Mouse (Mus musculus) embryonic facial prominence, embryonic 15.5 days (tissue): ENCODE data around the gene Crb1. TPM values are rescaled to one million over a fixed set of nuclear protein-coding genes. Genes with fewer than 3 reads are reported as not detected.

Experiments
- ATAC-seq: fragments of 200-750 bp; cut with Nextera tagmentation; 2 replicates; pipeline ENCODE4 v1.8.0; 2017; ENCODE audit warnings: low read depth, moderate TSS enrichment; ENCODE audit not compliant: insufficient number of reproducible peaks, low FRiP score, low TSS enrichment
- H3K27ac ChIP-seq: fragments of 300-500 bp; sonication (generic); replicated peaks from 2 replicates; pipeline ENCODE4 v1.5.1; 2015; ENCODE audit warnings: mild to moderate bottlenecking, inconsistent platforms
- H3K27me3 ChIP-seq: fragments of 300-500 bp; sonication (generic); 2 replicates; pipeline ENCODE4 v1.6.1; 2015; ENCODE audit warnings: inconsistent platforms
- H3K36me3 ChIP-seq: fragments of 300-500 bp; sonication (generic); 2 replicates; pipeline ENCODE4 v1.6.1; 2015; ENCODE audit warnings: mild to moderate bottlenecking, inconsistent platforms
- H3K4me1 ChIP-seq: fragments of 300-500 bp; sonication (generic); 2 replicates; pipeline ENCODE4 v1.6.1; 2015; ENCODE audit warnings: inconsistent platforms
- H3K4me2 ChIP-seq: fragments of 300-500 bp; sonication (generic); replicated peaks from 2 replicates; pipeline ENCODE4 v1.6.1; 2015; ENCODE audit warnings: mild to moderate bottlenecking, inconsistent platforms
- H3K4me3 ChIP-seq: fragments of 300-500 bp; sonication (generic); replicated peaks from 2 replicates; pipeline ENCODE4 v1.5.1; 2015; ENCODE audit warnings: mild to moderate bottlenecking, inconsistent platforms
- H3K9ac ChIP-seq: fragments of 300-500 bp; sonication (generic); 2 replicates; pipeline ENCODE4 v1.6.1; 2015; ENCODE audit warnings: inconsistent platforms
- H3K9me3 ChIP-seq: fragments of 300-500 bp; sonication (generic); replicated peaks from 2 replicates; pipeline ENCODE4 v1.6.1; 2016; ENCODE audit warnings: inconsistent platforms
- WGBS: fragments of 180-500 bp; shearing (Covaris S2); methylation state at CpG from one replicate; pipeline ENCODE4 v1.1.7; 2015; 5-methylcytosine and 5-hydroxymethylcytosine counted together
- polyA plus RNA-seq: library from polyadenylated mRNA; unstranded; fragments of >200 nt; fragmentation: Nextera tagmentation; extraction: Ambion mirVana; gene quantifications from 2 replicates; pipeline ENCODE4 v1.2.1, GENCODE M21; 2015

Gene Crb1
- polyA plus RNA-seq, 1 experiment from 2014 or later: not detected

DNA sequence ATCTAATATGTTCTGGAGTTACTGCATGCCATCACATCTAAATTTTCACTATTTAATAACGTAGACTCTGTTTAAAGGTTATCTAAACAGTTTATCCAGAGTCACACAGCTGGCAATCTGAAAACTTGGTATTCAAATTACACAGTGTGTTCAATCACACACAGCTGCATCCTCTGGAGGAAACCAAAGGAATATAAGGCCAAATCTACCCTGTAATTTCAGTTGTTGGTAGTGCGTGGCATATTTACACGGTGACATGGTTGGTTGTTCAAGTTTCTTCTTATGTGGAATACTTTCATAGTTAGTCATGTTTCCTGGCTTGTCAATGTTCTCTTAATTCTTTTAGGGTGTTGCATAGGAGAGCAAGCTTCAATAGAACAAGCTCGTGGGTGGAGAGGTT, 166.4 kb downstream of the Crb1 start:
- 47% methylated on average over 4 of the region's 4 CpGs for WGBS
- Histone ChIP-seq H3K4me2 (no peak overlapping the region), H3K9me3 (no peaks in the 10 kb centered on the region), H3K36me3 (no peaks in the 10 kb centered on the region), H3K27me3 (no peaks in the 10 kb centered on the region), H3K4me3 (no peak overlapping the region), H3K4me1 (no peaks in the 10 kb centered on the region), H3K27ac (no peak overlapping the region), H3K9ac (no peak overlapping the region)
- peak; percentile 63; the same call in 1 of the 2 replicates for ATAC-seq

DNA sequence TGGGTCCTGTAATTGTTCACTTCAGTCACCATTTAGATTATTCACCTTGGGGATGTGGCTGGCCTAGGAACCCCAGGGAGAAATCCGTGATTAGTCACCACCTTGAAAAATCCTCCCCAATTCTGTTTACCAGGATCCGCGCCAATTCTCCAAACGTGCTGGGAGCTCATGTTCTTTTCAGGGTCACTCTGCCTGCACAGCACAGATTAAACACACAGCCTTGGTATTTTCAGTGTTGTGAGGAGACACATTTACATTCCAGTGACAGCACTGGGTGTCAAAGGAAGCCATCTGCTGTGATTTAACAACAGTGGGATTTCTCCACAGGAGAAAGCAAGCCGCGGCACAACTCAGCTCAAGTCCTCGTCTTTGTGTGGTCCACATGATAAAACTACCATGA, 167.1 kb downstream of the Crb1 start:
- WGBS: 33% methylated on average over 7 of the region's 7 CpGs
- H3K9ac ChIP-seq: no peak overlapping the region
- no peak overlapping the region for H3K4me2 ChIP-seq
- H3K4me3 ChIP-seq: no peak overlapping the region
- H3K27ac ChIP-seq: no peak overlapping the region
- ATAC-seq: no peak
- no peaks in the 10 kb centered on the region for H3K27me3 ChIP-seq
- no peaks in the 10 kb centered on the region for H3K36me3 ChIP-seq
- no peaks in the 10 kb centered on the region for H3K4me1 ChIP-seq
- H3K9me3 ChIP-seq: no peaks in the 10 kb centered on the region

DNA sequence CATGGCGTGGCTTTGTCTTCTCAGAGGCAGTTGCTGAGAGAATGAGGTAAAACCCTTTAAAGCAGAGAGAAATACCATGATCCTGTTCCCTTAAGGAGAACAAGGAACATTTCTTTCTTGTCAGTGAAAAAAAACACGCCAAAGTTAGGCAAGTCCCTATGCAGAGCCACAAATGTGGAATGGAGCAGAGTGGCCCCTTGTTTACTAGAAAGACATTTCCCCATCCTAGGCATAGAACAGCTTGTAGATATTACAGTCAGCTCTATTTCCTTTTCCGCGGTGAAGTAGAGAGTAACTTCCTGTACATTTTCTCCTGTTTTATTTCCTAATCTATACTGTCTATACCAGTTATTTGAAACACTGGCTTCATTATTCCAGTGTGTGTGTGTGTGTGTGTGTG, 170.6 kb downstream of the Crb1 start:
- H3K27ac ChIP-seq: no peak overlapping the region
- H3K27me3 ChIP-seq: no peaks in the 10 kb centered on the region
- no peak for ATAC-seq
- H3K9ac ChIP-seq: no peak overlapping the region
- no peaks in the 10 kb centered on the region for H3K36me3 ChIP-seq
- H3K4me1 ChIP-seq: no peaks in the 10 kb centered on the region
- H3K4me2 ChIP-seq: no peak overlapping the region
- 60% methylated on average over 4 of the region's 4 CpGs for WGBS
- H3K9me3 ChIP-seq: no peaks in the 10 kb centered on the region
- H3K4me3 ChIP-seq: no peak overlapping the region

DNA sequence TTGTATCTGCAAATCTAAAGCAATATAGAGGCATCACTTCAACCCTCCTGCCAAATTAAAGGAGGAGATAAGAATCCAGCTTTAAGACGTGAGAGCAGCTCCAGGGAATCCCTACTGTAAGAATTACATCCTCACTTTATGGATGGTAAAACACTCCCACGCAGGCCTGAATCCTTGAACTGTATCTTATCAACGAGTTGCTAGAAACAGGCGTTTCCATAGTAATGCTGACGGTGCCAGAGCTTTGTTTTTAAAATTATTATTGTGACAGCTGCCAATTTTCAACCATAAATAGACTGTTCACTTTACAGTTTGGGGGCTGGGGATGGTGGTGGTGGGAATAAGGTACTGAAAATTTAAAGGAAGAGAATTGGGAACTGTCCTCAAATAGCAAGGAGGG, 173.9 kb downstream of the Crb1 start:
- WGBS: 64% methylated on average over 5 of the region's 5 CpGs
- H3K4me3 ChIP-seq: no peak overlapping the region
- no peak overlapping the region for H3K27ac ChIP-seq
- no peaks in the 10 kb centered on the region for H3K36me3 ChIP-seq
- ATAC-seq: no peak
- H3K9me3 ChIP-seq: no peaks in the 10 kb centered on the region
- H3K4me2 ChIP-seq: no peak overlapping the region
- H3K4me1 ChIP-seq: no peaks in the 10 kb centered on the region
- no peak overlapping the region for H3K9ac ChIP-seq
- H3K27me3 ChIP-seq: no peaks in the 10 kb centered on the region

DNA sequence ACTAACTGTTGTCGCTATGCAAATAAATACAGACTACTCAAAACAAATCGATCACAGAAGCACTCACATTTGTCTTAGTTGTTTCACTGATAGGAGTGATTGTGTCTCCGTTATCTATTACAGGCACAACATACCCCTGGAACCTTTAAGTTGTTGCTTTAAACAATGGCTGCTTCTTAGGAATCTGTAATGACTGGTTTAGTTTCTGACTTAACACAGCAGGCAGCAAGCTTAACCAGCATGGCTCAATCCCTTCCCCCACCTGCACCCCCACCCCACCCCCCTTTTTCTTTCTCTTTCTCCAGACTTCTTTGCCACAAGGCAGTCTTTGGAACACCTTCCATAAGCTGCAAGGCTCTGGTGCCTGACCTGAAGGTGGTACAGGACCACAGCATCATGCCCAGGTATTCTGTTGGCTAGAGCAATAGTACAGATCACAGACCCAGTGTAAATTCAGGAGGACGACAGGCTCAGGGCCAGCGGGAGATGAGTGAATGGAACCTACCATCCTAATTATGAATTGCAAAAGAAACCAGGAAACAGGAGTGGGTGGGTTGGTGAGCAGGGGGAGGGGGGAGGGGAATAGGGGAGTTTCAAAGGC, 182.4 kb downstream of the Crb1 start:
- H3K9ac ChIP-seq: no peak overlapping the region
- no peaks in the 10 kb centered on the region for H3K36me3 ChIP-seq
- H3K9me3 ChIP-seq: no peaks in the 10 kb centered on the region
- no peaks in the 10 kb centered on the region for H3K4me1 ChIP-seq
- no peak overlapping the region for H3K4me3 ChIP-seq
- no peak for ATAC-seq
- H3K4me2 ChIP-seq: no peak overlapping the region
- 13% methylated on average over 5 of the region's 5 CpGs for WGBS
- H3K27me3 ChIP-seq: no peaks in the 10 kb centered on the region
- no peak overlapping the region for H3K27ac ChIP-seq

DNA sequence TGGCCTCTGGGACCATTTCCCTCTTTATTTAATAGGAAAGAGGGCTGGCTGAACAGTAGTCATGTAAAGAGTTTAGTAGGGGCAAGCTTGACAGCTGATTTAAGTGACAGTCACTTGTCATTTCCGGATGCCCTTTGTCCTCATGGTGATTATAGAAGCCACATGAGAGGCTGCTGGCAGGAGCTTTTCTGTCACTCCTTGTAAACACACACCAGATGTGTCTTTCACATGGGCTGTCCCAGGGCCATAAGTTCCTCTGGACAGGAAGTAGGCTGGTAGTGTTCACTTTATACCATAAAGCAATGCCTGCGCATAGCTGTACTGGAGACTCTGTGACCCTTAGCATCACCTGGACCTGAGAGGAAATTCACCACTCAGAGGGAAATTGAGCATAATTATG, 182.9 kb downstream of the Crb1 start:
- Histone ChIP-seq H3K27ac (no peak overlapping the region), H3K9ac (no peak overlapping the region), H3K27me3 (no peaks in the 10 kb centered on the region), H3K36me3 (no peaks in the 10 kb centered on the region), H3K4me1 (no peaks in the 10 kb centered on the region), H3K4me3 (no peak overlapping the region), H3K4me2 (no peak overlapping the region), H3K9me3 (no peaks in the 10 kb centered on the region)
- 33% methylated on average over 2 of the region's 2 CpGs for WGBS
- no peak for ATAC-seq

DNA sequence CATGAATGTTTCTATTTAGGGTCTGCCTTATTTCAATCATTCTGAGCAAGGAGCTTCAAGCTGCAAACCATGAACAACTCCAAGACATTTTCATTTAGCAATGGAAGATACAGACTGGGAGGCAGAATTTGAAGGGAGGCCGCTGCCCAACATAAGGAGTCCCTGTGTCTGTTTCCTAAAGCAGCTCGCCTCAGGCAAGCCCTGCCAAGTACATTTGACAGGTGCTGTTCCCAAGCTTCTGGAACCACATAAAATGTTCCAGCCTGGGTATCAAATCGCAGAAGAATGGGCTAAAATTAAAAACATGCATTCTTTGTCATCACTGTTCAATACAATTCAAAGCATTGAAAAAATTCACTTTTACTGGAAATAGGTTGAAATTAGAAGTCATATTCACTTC, 184.3 kb downstream of the Crb1 start:
- 30% methylated on average over 3 of the region's 3 CpGs for WGBS
- no peak overlapping the region for H3K4me3 ChIP-seq
- no peak overlapping the region for H3K27ac ChIP-seq
- no peaks in the 10 kb centered on the region for H3K36me3 ChIP-seq
- no peaks in the 10 kb centered on the region for H3K27me3 ChIP-seq
- no peak overlapping the region for H3K4me2 ChIP-seq
- ATAC-seq: no peak
- no peaks in the 10 kb centered on the region for H3K9me3 ChIP-seq
- no peak overlapping the region for H3K9ac ChIP-seq
- H3K4me1 ChIP-seq: no peaks in the 10 kb centered on the region

DNA sequence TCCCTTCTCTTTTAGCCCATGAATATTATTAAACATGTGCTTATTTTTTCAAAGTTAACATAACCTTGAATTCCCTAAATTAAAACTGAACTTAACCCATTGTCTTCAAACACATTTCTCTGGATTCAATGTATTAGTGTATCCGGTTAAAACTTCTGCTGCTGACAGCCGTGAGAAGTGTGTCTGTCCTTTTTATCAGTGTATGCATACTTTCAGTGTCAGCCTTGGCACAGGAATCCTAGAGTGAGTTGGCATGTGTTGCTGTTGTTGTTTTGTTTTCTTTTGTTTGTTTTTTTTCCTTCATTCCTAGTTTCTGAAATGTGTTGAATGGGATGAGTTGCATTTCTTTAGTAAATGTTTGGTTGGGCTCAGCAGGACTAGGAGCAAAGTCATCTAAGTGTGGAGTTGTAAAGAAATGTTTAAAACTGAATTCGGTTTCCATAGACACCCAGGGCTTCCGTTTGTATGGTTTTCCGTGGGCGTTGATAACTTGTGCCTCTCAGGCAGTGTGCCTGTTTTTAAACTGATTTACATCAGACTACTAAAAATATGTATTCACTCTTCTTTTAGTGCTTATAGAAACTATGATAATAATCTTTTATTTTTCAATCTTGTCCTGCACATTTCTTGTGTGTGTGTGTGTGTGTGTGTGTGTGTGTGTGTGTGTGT, 196.3 kb downstream of the Crb1 start:
- Histone ChIP-seq H3K9me3 (no peaks in the 10 kb centered on the region), H3K27ac (no peak overlapping the region), H3K4me2 (no peak overlapping the region), H3K36me3 (no peaks in the 10 kb centered on the region), H3K4me1 (no peaks in the 10 kb centered on the region), H3K27me3 (no peaks in the 10 kb centered on the region), H3K9ac (no peak overlapping the region), H3K4me3 (no peak overlapping the region)
- 68% methylated on average over 6 of the region's 6 CpGs for WGBS
- ATAC-seq: no peak

DNA sequence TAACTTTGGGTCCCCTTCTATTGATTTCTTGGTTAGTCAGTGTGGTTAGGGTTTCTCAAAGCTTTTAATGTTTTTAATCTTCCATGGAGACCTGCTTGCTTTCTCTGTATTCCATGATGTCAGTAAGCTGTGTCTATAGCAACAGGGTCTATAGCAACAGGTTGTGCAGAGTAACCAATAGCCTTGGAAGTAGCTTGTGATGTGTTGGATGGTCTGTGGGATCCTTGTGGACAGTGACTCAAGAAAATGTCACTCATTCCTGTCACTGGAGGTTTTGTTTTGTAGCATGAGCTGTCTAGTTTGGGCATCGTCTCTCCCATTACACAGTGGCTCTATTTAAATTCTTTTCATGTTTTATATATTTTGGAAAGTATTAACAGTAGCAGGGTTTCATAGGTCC, 197.2 kb downstream of the Crb1 start:
- H3K4me1 ChIP-seq: no peaks in the 10 kb centered on the region
- no peaks in the 10 kb centered on the region for H3K27me3 ChIP-seq
- no peak overlapping the region for H3K4me3 ChIP-seq
- H3K4me2 ChIP-seq: no peak overlapping the region
- no peak for ATAC-seq
- no peak overlapping the region for H3K27ac ChIP-seq
- no peaks in the 10 kb centered on the region for H3K9me3 ChIP-seq
- H3K9ac ChIP-seq: no peak overlapping the region
- no peaks in the 10 kb centered on the region for H3K36me3 ChIP-seq
- 71% methylated on average over 1 of the region's 1 CpGs for WGBS

DNA sequence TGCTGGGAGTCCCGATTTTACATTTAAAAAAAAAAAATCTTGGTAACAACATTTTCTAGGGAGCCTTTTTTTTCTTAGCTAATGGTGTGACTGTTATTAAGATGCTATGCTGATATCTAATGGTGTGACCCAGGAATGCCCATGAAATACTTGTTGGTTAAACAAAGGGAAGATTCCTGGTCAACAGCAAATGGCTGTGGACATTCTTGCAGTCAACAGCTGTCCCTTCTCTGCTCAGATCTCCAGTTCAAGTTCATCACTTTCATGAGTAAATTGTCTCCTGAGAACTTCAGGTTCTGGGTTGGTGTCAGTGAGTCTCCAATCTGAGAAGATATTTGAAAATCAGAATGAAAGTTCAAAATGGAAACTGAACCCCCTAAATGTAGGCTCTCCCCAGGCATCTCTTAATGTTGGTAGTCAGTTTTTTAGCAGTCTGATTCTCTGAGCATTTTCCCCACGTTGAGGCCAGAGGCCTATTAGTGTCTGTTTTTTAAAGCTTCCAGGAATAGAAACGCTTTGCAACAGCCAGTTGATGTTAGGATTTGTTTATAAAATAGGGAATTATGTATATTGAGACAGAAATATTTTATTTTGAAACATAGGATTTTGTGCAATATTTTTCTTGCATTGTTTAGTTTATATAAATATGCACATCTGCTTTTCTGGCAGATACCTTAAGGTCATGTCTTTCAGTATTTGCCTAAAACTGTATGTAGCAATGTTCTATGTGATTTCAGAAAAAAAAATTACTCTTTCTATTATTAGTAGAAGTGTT, 202.7 kb downstream of the Crb1 start:
- Histone ChIP-seq H3K36me3 (0 out of 2 replicates have a peak, but pooled peaks cover 5% of the 10 kb centered on the region), H3K9me3 (no peaks in the 10 kb centered on the region), H3K4me3 (no peak overlapping the region), H3K27ac (no peak overlapping the region), H3K4me2 (no peak overlapping the region), H3K9ac (no peak overlapping the region), H3K4me1 (no peaks in the 10 kb centered on the region), H3K27me3 (no peaks in the 10 kb centered on the region)
- 69% methylated on average over 3 of the region's 3 CpGs for WGBS
- ATAC-seq: no peak

DNA sequence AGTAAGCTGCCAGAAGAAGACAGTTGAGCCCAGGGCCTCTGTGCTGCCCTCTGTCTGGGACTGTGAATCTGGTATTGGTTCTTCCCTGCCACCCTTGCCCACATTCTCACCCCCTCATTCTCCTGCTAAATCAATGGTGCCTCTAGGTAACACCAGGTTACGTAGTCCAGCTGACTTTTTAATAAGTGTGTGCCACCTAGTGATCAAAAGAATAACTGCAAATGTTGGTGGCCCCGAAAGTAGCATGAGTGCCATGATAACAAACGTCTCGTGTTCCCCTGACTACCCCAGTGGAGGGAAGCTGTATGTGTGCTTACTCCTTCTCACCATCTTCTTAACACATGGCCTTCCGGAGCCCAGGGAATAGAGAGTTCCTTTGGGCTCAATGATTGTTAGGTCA, 214.1 kb downstream of the Crb1 start:
- Histone ChIP-seq H3K4me2 (no peak overlapping the region), H3K4me1 (no peaks in the 10 kb centered on the region), H3K36me3 (no peaks in the 10 kb centered on the region), H3K9me3 (no peaks in the 10 kb centered on the region), H3K27ac (no peak overlapping the region), H3K4me3 (no peak overlapping the region), H3K27me3 (no peaks in the 10 kb centered on the region), H3K9ac (no peak overlapping the region)
- WGBS: 37% methylated on average over 5 of the region's 5 CpGs
- ATAC-seq: no peak
